Comparison of ENCODE assay signal across 8 mouse cellular contexts in the genomic region with DNA sequence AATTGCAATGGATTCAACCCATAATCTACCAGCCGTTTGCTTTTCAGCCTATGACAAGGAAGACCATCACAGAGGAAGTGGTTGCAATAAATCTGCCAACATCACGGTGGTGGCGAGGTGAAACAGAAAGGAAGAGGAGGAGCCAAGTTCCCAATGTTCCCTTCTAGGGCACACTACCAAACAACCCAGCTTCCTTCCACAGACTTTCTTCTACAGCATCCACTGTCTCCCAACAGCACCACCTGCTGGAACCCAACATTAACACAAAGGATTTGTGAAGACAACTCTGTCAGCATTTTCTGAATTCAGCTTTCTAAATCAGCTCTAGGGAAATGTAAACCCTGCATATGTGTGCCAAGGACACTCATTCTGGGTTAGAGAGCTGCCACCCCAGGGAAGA.
DNase-seq lines count a peak whose midpoint lies in the region; ATAC-seq and TF ChIP-seq lines count a peak whose summit lies in the region.

No protein-coding gene starts in this region.

- no peaks in the 10 kb centered on the region for H3K4me1 ChIP-seq in kidney, postnatal 0 days (replicated peaks; ENCODE audit: insufficient read depth, low read length)
- H3K4me1 ChIP-seq in liver, embryonic 11.5 days (replicated peaks; ENCODE audit: control insufficient read depth, insufficient read depth, low read length), result no peaks in the 10 kb centered on the region
- H3K4me1 ChIP-seq in neural tube, embryonic 14.5 days (ENCODE audit: control insufficient read depth, insufficient read depth, low read length), result no peaks in the 10 kb centered on the region

- TF ChIP-seq CTCF in kidney, postnatal 0 days (IDR thresholded peaks at IDR 0.05; ENCODE audit: low read depth), result peak; percentile 75

- H3K4me3 ChIP-seq in kidney, postnatal 0 days (replicated peaks; ENCODE audit: low read depth, low read length), result no peak overlapping the region
- no peak overlapping the region for H3K4me3 ChIP-seq in liver, embryonic 11.5 days (ENCODE audit: low read depth, low read length)
- H3K4me3 ChIP-seq in neural tube, embryonic 14.5 days (ENCODE audit: low read depth, low read length), result no peak overlapping the region

- H3K27me3 ChIP-seq in kidney, postnatal 0 days (ENCODE audit: insufficient read depth, low read length), result no peaks in the 10 kb centered on the region
- H3K27me3 ChIP-seq in liver, embryonic 11.5 days (replicated peaks; ENCODE audit: control insufficient read depth, insufficient read depth, low read length), result no peaks in the 10 kb centered on the region
- H3K27me3 ChIP-seq in neural tube, embryonic 14.5 days (ENCODE audit: control insufficient read depth, insufficient read depth, low read length), result no peaks in the 10 kb centered on the region

- no peak overlapping the region for H3K9ac ChIP-seq in kidney, postnatal 0 days (ENCODE audit: low read depth, low read length)
- H3K9ac ChIP-seq in liver, embryonic 11.5 days (ENCODE audit: low read depth, low read length), result no peak overlapping the region
- H3K9ac ChIP-seq in neural tube, embryonic 14.5 days (replicated peaks; ENCODE audit: low read depth, low read length), result no peak overlapping the region

- no peak overlapping the region for H3K27ac ChIP-seq in kidney, postnatal 0 days
- H3K27ac ChIP-seq in liver, embryonic 11.5 days (ENCODE audit: low read depth, low read length), result no peak overlapping the region
- no peak overlapping the region for H3K27ac ChIP-seq in neural tube, embryonic 14.5 days (ENCODE audit: low read depth, low read length)

- ATAC-seq in kidney, postnatal 0 days (replicated peaks; ENCODE audit: low FRiP score, low read depth), result peak; percentile 69; the same call in 1 of the 2 replicates
- ATAC-seq in liver, embryonic 11.5 days (replicated peaks; ENCODE audit: low FRiP score), result peak; percentile 64
- ATAC-seq in neural tube, embryonic 14.5 days (ENCODE audit: low read depth), result peak; percentile 71; the same call in 1 of the 2 replicates

- no peak overlapping the region for H3K4me2 ChIP-seq in kidney, postnatal 0 days (ENCODE audit: low read length)
- H3K4me2 ChIP-seq in liver, embryonic 11.5 days, result no peak overlapping the region
- H3K4me2 ChIP-seq in neural tube, embryonic 14.5 days (ENCODE audit: low read depth, low read length), result no peak overlapping the region

- H3K36me3 ChIP-seq in kidney, postnatal 0 days (ENCODE audit: insufficient read depth, low read length), result no peaks in the 10 kb centered on the region
- H3K36me3 ChIP-seq in liver, embryonic 11.5 days (ENCODE audit: control insufficient read depth, insufficient read depth, low read length), result no peaks in the 10 kb centered on the region
- H3K36me3 ChIP-seq in neural tube, embryonic 14.5 days (ENCODE audit: control insufficient read depth, insufficient read depth, low read length), result no peaks in the 10 kb centered on the region

- WGBS in kidney, postnatal 0 days, result 23% methylated on average over 3 of the region's 3 CpGs
- WGBS in liver, embryonic 11.5 days, result 25% methylated on average over 3 of the region's 3 CpGs
- WGBS in neural tube, embryonic 14.5 days, result 35% methylated on average over 3 of the region's 3 CpGs

- DNase-seq in urinary bladder, postnatal 14 days (ENCODE audit: low spot score), result peak; percentile 71
- DNase-seq in urinary bladder, adult 2 months (ENCODE audit: low spot score), result no peak
- DNase-seq in c-Kit-positive CD71-positive TER-119-positive erythroid progenitor cells, embryonic 14.5 days (ENCODE audit: low spot score), result peak; percentile 54
- peak; percentile 5 to 35 for DNase-seq in frontal cortex, postnatal 25 days (ENCODE audit: low spot score in 2 of 2)
- DNase-seq in kidney, postnatal 0 days (ENCODE audit: low spot score), result peak; percentile 82
- DNase-seq in liver, embryonic 11.5 days (ENCODE audit: low spot score), result peak; percentile 31
- peak; percentile 46 for DNase-seq in testis, postnatal 14 days (ENCODE audit: low spot score)

- H3K9me3 ChIP-seq in kidney, postnatal 0 days (replicated peaks; ENCODE audit: low read length), result no peaks in the 10 kb centered on the region
- H3K9me3 ChIP-seq in liver, embryonic 11.5 days (ENCODE audit: control insufficient read depth, low read length), result no peaks in the 10 kb centered on the region
- no peaks in the 10 kb centered on the region for H3K9me3 ChIP-seq in neural tube, embryonic 14.5 days (ENCODE audit: control insufficient read depth, low read length)
